Mouse (Mus musculus): Measurements from ENCODE around the gene Capn7. TPM values are rescaled to one million over a fixed set of nuclear protein-coding genes. Genes with fewer than 3 reads are reported as not detected.

Gene Capn7
- total RNA-seq, 1 experiment from 2014 or later, result 53.2 TPM

DNA sequence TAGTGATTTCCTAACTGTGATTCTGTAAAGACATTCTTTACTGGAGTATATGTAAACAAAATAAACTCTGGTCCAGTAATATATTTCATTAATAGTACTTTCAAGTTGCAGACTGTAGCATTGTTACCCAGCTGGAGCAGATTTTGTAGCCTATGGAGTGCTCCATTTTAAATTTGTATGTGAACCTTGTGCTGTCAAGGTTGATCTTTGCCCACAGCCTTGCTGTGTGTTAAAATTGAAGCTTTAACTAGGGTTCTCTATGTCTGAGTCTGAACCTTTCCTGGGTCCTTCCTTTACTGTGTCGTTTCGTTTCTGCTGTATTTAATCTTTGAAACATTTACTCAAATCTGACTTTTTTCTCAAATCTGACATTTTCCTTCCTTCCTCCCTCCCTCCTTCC lies 25.8 kb downstream of the Capn7 start:
- ATAC-seq (replicated peaks; ENCODE audit: low read depth, poor library complexity, severe bottlenecking), result no peak

GRCm38 (mm10) chr14:31364589-31364988 lies 28.2 kb downstream of the Capn7 start:
- ATAC-seq (replicated peaks; ENCODE audit: low read depth, poor library complexity, severe bottlenecking), result 0 out of 2 replicates have a peak, but pooled peaks have one; percentile 47

GRCm38 (mm10) chr14:31365350-31365749 lies 28.9 kb downstream of the Capn7 start:
- ATAC-seq (replicated peaks; ENCODE audit: low read depth, poor library complexity, severe bottlenecking), result peak; percentile 63; the same call in 1 of the 2 replicates

- ATAC-seq (replicated peaks; ENCODE audit: low read depth, poor library complexity, severe bottlenecking), result no peak
These were observed 31.5 kb downstream of the Capn7 start for GRCm38 (mm10) chr14:31367951-31368350.

- ATAC-seq (replicated peaks; ENCODE audit: low read depth, poor library complexity, severe bottlenecking), result no peak
These were observed 32.9 kb downstream of the Capn7 start for GRCm38 (mm10) chr14:31369377-31369776.

- ATAC-seq (replicated peaks; ENCODE audit: low read depth, poor library complexity, severe bottlenecking), result peak; percentile 22; the same call in 1 of the 2 replicates
These were observed 38.0 kb downstream of the Capn7 start for GRCm38 (mm10) chr14:31374390-31374789.

- ATAC-seq (replicated peaks; ENCODE audit: low read depth, poor library complexity, severe bottlenecking), result no peak
These were observed 39.9 kb downstream of the Capn7 start for GRCm38 (mm10) chr14:31376331-31376730.

- ATAC-seq (replicated peaks; ENCODE audit: low read depth, poor library complexity, severe bottlenecking), result no peak
These were observed 45.8 kb downstream of the Capn7 start for GRCm38 (mm10) chr14:31382276-31382675.

DNA sequence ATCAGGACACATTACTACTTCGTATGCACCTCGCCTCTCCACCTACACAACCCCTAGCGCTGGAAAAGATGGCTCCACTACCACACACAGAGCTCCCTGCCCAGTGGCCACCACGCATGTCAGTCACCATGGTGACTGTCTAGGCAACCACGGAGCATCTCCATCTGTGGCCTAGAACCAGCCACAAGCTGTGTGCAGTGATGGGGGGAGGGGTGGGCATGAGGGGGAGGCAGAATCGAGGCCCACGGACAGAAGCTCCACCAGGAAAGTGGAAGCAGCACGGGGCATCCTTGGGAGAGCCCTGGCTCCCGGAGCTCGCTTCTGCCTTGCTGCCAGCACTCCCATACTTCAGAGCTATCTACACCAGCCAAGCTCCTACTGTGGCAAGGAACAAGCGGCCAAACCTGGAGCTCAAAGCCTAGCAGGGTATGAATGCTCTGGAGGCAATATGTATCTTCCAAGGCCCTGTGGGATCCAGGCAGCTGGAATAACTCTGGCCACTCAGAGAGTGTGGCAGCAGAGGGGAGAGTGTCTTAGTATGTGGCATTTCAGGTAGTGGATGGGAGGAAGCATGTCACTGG lies 47.1 kb downstream of the Capn7 start:
- no peak for ATAC-seq (replicated peaks; ENCODE audit: low read depth, poor library complexity, severe bottlenecking)

DNA sequence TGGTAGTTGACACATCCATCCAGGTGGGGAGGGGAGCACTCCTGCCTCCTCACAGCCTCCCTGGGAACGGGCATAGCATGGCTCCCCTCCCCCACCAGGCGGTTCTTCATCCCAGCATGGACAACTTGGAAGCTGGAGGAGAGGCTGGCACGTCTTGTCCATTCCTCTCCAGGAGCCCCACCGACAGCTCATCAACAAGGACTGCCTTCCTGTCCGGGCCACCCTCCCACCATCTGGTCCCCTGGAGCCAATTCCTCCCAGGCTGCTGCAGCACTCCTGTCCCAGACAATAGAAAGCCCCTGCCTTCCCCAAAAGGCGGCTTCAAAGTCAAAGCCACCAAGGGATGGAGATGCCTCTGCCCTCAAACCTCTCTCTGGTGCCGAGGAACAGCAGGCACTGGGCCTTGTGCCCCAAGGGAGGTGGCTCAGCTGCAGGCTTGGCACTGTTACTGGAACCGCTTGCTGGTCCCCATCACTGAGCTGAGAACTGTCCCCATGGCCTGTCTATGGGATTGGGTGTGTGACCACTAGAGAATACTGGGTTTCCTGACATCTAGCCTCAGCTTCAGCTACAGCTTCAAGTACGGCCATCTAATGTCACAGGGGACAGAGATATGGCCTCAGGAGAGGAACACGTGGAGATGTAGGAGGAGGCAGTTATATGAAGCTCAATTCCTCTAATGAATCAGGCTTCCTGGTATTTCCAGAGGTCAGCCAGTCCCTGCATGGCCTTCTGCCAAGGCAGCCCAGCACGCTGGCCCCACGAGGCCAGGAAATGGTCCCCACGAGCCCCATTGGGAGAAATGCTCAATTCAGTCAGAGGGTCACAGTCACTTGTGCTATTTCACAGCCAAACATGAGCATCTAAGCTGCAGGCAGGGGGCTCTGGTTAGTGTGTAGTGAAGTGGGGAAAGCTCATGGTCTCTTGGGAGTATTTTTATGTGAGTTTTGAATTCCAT lies 48.2 kb downstream of the Capn7 start:
- no peak for ATAC-seq (replicated peaks; ENCODE audit: low read depth, poor library complexity, severe bottlenecking)

GRCm38 (mm10) chr14:31385406-31385805 lies 49.0 kb downstream of the Capn7 start:
- ATAC-seq (replicated peaks; ENCODE audit: low read depth, poor library complexity, severe bottlenecking), result no peak

GRCm38 (mm10) chr14:31385977-31386697 lies 49.7 kb downstream of the Capn7 start:
- peak; percentile 82 for ATAC-seq (replicated peaks; ENCODE audit: low read depth, poor library complexity, severe bottlenecking)

- ATAC-seq (replicated peaks; ENCODE audit: low read depth, poor library complexity, severe bottlenecking), result 0 out of 2 replicates have a peak, but pooled peaks have one; percentile 34
These were observed 51.0 kb downstream of the Capn7 start for GRCm38 (mm10) chr14:31387301-31387981.

DNA sequence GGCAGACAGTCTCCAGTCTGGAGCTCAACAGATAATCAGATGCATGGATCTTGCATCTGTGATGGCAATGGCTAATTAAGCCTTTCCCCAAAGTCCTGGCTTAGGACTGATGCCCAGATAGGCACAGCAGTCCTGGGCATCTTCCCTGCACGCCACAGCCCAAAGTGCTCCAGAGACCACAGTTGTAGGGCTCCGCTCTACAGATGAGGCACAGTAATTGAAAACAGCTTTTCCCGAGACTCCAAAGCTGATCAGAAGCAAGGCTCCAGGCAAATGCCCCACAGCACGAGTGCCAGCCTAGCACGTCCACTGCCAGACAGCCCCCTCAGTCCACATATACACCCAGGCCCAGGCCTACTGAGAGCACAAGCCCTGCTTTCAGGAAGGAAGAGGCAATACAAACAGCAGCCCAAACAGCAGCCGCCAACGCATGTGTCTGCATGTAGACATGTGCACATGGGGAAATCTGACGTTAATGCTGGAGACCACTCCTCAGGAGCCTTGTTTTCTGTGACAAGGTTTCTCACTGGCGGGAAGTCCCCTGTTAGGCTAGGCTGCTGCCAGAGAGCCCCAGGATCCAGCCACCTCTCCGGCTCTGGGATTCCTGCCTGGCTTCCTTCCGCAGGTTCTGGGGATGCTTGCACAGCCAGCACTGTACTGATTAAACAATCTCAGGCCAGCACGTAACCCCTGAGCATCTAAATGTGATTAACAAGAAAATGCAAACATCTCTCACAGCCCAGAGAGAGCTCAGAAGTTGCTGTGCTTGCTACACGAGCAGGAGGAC lies 51.8 kb downstream of the Capn7 start:
- no peak for ATAC-seq (replicated peaks; ENCODE audit: low read depth, poor library complexity, severe bottlenecking)

DNA sequence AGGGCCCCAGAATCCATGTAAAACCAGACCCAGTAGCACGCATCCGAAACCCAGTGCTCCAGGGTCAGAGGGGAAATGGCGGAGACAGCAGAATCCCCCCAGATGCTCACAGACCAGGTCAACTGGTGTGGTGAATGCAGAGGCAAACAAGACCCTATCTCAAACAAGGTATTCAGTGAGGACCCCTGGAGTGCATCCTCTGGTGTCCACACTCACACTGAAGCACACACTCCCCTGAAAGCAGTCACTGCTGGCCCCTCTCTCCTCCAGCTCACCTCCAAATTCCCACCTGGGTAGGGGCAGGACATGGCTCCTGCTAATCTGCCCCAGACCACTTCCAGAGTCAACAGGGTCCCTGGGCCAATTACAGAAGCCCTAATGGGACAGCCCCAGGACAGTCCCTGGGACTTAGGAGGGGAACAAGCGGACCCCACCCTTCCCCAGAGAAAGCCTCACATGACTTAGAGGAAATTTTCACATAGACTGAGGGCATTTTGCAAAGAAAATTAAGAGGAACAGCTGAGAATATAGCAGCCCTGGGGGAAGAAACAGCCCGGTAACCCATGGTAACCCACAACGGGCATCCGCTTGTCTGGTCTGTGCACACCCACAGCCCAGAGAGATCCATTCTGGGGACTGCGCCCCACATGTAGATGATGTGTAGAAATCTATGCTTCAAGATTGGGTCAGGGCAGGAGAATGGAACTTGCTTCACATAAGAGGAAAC lies 53.1 kb downstream of the Capn7 start:
- ATAC-seq (replicated peaks; ENCODE audit: low read depth, poor library complexity, severe bottlenecking), result no peak

DNA sequence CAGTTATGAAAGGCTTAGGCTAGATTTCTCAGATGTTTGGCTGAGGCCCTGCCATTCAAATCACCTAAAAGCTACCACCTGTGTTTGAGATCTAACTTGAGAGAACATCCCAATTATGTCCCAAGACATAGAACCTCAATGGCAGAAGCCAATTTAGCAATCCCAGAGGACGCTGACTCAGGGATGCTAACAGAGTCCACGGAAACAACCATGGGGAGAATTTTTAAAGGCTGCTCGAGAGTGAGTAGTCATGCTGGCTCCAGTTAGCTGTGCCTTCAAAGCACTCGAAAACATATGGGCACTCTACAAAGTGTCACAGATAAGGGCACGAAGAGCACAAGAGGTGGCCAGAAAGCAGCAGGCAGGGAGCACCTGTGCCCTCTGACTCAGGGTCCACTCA lies 55.9 kb downstream of the Capn7 start:
- ATAC-seq (replicated peaks; ENCODE audit: low read depth, poor library complexity, severe bottlenecking), result no peak

GRCm38 (mm10) chr14:31392873-31393545 lies 56.6 kb downstream of the Capn7 start:
- ATAC-seq (replicated peaks; ENCODE audit: low read depth, poor library complexity, severe bottlenecking), result peak; percentile 45

- no peak for ATAC-seq (replicated peaks; ENCODE audit: low read depth, poor library complexity, severe bottlenecking)
These were observed 57.1 kb downstream of the Capn7 start for GRCm38 (mm10) chr14:31393546-31393890.
